Mouse (Mus musculus): ENCODE results near the gene Olig2. TPM values are rescaled to one million over a fixed set of nuclear protein-coding genes. Genes with fewer than 3 reads are reported as not detected.
A peak's percentile ranks its signal among the peaks of the same experiment; 100 is the strongest.

Gene Olig2
- total RNA-seq, 2 experiments from 2014 or later: 48.5 to 49.1 TPM

DNA sequence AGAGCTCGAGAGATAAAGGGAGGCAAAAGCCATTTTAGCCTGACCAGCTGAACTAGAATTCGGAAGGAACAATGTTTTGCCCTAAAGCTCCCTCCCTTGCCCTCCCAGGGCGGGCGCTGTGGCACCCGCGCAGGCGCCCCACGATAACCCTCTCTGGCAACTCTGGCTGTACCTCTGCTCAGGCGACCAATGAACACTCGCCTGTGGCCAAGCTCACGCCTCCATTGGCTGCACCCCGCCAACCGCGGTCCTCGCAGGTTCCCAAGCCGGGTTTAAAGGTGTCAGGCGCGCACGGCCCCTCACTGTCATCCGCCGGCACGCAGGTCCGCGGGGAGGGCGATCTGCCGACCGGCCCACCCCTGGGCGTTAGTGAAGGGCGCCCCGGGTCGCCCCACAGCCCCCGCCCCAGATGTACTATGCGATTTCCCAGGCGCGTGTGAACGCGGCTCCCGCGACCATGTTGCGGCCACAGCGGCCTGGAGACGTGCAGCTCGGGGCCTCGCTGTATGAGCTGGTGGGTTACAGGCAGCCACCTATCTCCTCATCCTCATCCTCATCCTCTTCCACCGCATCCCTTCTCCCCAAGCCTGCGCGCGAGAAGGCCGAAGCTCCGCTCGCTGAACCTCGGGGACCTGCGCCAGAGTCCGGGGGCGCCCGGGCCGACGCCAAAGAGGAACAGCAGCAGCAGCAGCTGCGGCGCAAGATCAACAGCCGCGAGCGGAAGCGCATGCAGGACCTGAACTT lies 44.4 kb downstream of the Olig2 start, which contains the start of gene Olig1:
TSS of gene Olig1 (plus strand) at position 305 of the 744 bp plus-strand sequence.
- DNase-seq (ENCODE audit: low spot score in 2 of 2): peak; percentile 68 to 81

GRCm38 (mm10) chr16:91270212-91270971 lies 45.1 kb downstream of the Olig2 start:
- peak; percentile 50 to 54 for DNase-seq (ENCODE audit: low spot score in 2 of 2)

GRCm38 (mm10) chr16:91270982-91271549 lies 45.8 kb downstream of the Olig2 start:
- no peak for DNase-seq (ENCODE audit: low spot score in 2 of 2)

DNA sequence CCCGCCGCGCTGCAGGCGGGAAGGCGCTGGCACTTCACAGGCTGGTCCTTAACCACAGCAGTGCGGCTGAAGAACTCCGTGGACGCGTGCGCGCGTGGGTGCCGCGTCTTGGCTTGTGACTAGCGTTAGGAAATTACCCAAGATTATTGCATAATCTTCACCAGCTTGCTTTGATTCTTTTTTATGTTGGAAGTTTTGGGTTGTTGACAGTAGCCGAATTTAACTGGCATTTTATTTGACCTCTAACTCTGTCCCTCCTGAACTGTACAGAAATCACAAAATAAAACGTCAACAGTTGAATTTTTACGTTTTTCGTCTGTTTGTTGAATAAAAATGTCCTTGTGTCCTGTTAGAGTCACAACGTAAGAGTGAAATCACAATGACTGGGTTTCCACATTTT lies 46.4 kb downstream of the Olig2 start:
- no peak for DNase-seq (ENCODE audit: low spot score in 2 of 2)

Other genes with a start within 250 kb of the Olig2 start
- 100 to 1,000 TPM; 358 to 373 TPM for gene Synj1, start 214.1 kb upstream of the Olig2 start, total RNA-seq (2021)
- 10 to 100 TPM; 64.1 to 70.3 TPM for gene Paxbp1, start 180.9 kb upstream of the Olig2 start, total RNA-seq (2021)
- 1 to 10 TPM; 1.8 to 2.0 TPM for gene 4932438H23Rik, start 130.3 kb upstream of the Olig2 start, total RNA-seq (2021)
- gene Olig1, start 44.3 kb downstream of the Olig2 start, total RNA-seq (2021): 100 to 1,000 TPM; 200 to 207 TPM
- gene Ifnar2, start 147.3 kb downstream of the Olig2 start, total RNA-seq (2021): 10 to 100 TPM; 21.0 to 22.8 TPM
- gene Gm21970, start 166.3 kb downstream of the Olig2 start, total RNA-seq (2021): not detected
- 10 to 100 TPM in 1 of 2 experiments, 1 to 10 TPM in 1; 7.1 to 10.3 TPM for gene Il10rb, start 180.7 kb downstream of the Olig2 start, total RNA-seq (2021)